Comparison of ENCODE assay signal across 9 mouse cellular contexts in genomic region chrX:71983775-71984174, GRCm38 (mm10). TPM values are rescaled to one million over a fixed set of nuclear protein-coding genes. Genes with fewer than 3 reads are reported as not detected.
DNase-seq lines count a peak whose midpoint lies in the region; ATAC-seq and TF ChIP-seq lines count a peak whose summit lies in the region.
"Had no signal": no experiment of that assay in that cellular context is flagged by ENCODE, and none has a peak within 500 bp of the region (broad histone marks: within the 10 kb centered on the region; RNA-seq: fewer than 3 reads in every experiment).

No protein-coding gene starts in this region.

- no peaks in the 10 kb centered on the region for H3K9me3 ChIP-seq in heart, embryonic 12.5 days (replicated peaks)
- H3K9me3 ChIP-seq in midbrain, embryonic 10.5 days (replicated peaks), result no peaks in the 10 kb centered on the region
- no peaks in the 10 kb centered on the region for H3K9me3 ChIP-seq in midbrain, embryonic 16.5 days (replicated peaks; ENCODE audit: control insufficient read depth, low read length, poor library complexity, severe bottlenecking)
- no peaks in the 10 kb centered on the region for H3K9me3 ChIP-seq in forebrain, embryonic 12.5 days

- no peak for TF ChIP-seq EP300 in heart, adult 2 months (IDR thresholded peaks at IDR 0.05; ENCODE audit: insufficient read depth, low read depth, low read length)

- DNase-seq in heart, adult 2 months, result peak; percentile 15 to 28
- peak; percentile 14 for DNase-seq in midbrain, embryonic 10.5 days (ENCODE audit: low spot score)
- DNase-seq in adrenal gland, postnatal 36 days, result peak; percentile 19 to 44
- peak; percentile 7 for DNase-seq in retina, embryonic 14.5 days (ENCODE audit: low spot score)
- DNase-seq in urinary bladder, postnatal 4 days (ENCODE audit: low spot score in 2 of 2), result no peak

- no peaks in the 10 kb centered on the region for H3K27me3 ChIP-seq in heart, adult 2 months (ENCODE audit: control insufficient read depth, insufficient read depth, low read length)
- 0 out of 2 replicates have a peak, but pooled peaks cover 3% of the 10 kb centered on the region for H3K27me3 ChIP-seq in heart, embryonic 12.5 days (replicated peaks)
- no peaks in the 10 kb centered on the region; the same call in 1 of the 2 replicates for H3K27me3 ChIP-seq in midbrain, embryonic 10.5 days (ENCODE audit: low read depth, poor library complexity, severe bottlenecking)
- no peaks in the 10 kb centered on the region for H3K27me3 ChIP-seq in midbrain, embryonic 16.5 days (ENCODE audit: control insufficient read depth, insufficient read depth, low read depth, low read length)
- no peaks in the 10 kb centered on the region for H3K27me3 ChIP-seq in forebrain, embryonic 12.5 days

- no peak overlapping the region for H3K27ac ChIP-seq in heart, adult 2 months
- H3K27ac ChIP-seq in heart, embryonic 12.5 days (ENCODE audit: poor library complexity, severe bottlenecking), result no peak overlapping the region
- H3K27ac ChIP-seq in midbrain, embryonic 10.5 days (replicated peaks), result no peak overlapping the region
- H3K27ac ChIP-seq in midbrain, embryonic 16.5 days (ENCODE audit: low read length), result no peak overlapping the region
- H3K27ac ChIP-seq in forebrain, embryonic 12.5 days, result no peak overlapping the region
- H3K27ac ChIP-seq: macrophage had no signal

- no peaks in the 10 kb centered on the region for H3K36me3 ChIP-seq in heart, adult 2 months (ENCODE audit: control insufficient read depth, insufficient read depth, low read length)
- no peaks in the 10 kb centered on the region for H3K36me3 ChIP-seq in heart, embryonic 12.5 days
- no peaks in the 10 kb centered on the region for H3K36me3 ChIP-seq in midbrain, embryonic 10.5 days
- no peaks in the 10 kb centered on the region for H3K36me3 ChIP-seq in midbrain, embryonic 16.5 days (ENCODE audit: control insufficient read depth, insufficient read depth, low read length)
- H3K36me3 ChIP-seq in forebrain, embryonic 12.5 days (replicated peaks), result no peaks in the 10 kb centered on the region

- peaks cover 1% of the 10 kb centered on the region; the same call in 1 of the 2 replicates for H3K4me1 ChIP-seq in heart, adult 2 months (ENCODE audit: control insufficient read depth, insufficient read depth, low read length)
- no peaks in the 10 kb centered on the region for H3K4me1 ChIP-seq in heart, embryonic 12.5 days (replicated peaks)
- no peaks in the 10 kb centered on the region for H3K4me1 ChIP-seq in midbrain, embryonic 10.5 days
- no peaks in the 10 kb centered on the region for H3K4me1 ChIP-seq in midbrain, embryonic 16.5 days (ENCODE audit: control insufficient read depth, insufficient read depth, low read length)
- H3K4me1 ChIP-seq in forebrain, embryonic 12.5 days, result no peaks in the 10 kb centered on the region

- H3K79me2 ChIP-seq in heart, adult 2 months (replicated peaks; ENCODE audit: control insufficient read depth, insufficient read depth, low read length), result no peaks in the 10 kb centered on the region

- TF ChIP-seq POLR2A in heart, adult 2 months (IDR thresholded peaks at IDR 0.05; ENCODE audit: insufficient read depth, low read depth, low read length), result no peak

- no peak overlapping the region for H3K9ac ChIP-seq in heart, adult 2 months (ENCODE audit: low read depth, low read length)
- H3K9ac ChIP-seq in heart, embryonic 12.5 days, result no peak overlapping the region
- no peak overlapping the region for H3K9ac ChIP-seq in midbrain, embryonic 16.5 days (ENCODE audit: low read depth, low read length)
- H3K9ac ChIP-seq in forebrain, embryonic 12.5 days, result no peak overlapping the region

- intact Hi-C loops in heart, adult 2 months (cut with DNase I), result loop anchor here (10.0 kb wide), 2 partner anchors 111 to 831 kb away; no protein-coding TSS in a partner anchor

- no peak for ATAC-seq in heart, embryonic 12.5 days (ENCODE audit: insufficient number of reproducible peaks, low FRiP score)
- ATAC-seq in midbrain, embryonic 16.5 days, result no peak
- no peak for ATAC-seq in forebrain, embryonic 12.5 days (ENCODE audit: low FRiP score)

- H3K4me3 ChIP-seq in heart, adult 2 months, result no peak overlapping the region
- H3K4me3 ChIP-seq in heart, embryonic 12.5 days, result no peak overlapping the region
- no peak overlapping the region for H3K4me3 ChIP-seq in midbrain, embryonic 10.5 days
- H3K4me3 ChIP-seq in midbrain, embryonic 16.5 days (ENCODE audit: low read depth, low read length), result no peak overlapping the region
- H3K4me3 ChIP-seq in forebrain, embryonic 12.5 days (replicated peaks), result no peak overlapping the region

- TF ChIP-seq CTCF in heart, adult 2 months (IDR thresholded peaks at IDR 0.05), result peak; percentile 63

- no peak overlapping the region for H3K4me2 ChIP-seq in heart, embryonic 12.5 days
- no peak overlapping the region for H3K4me2 ChIP-seq in midbrain, embryonic 16.5 days (ENCODE audit: low read length)
- no peak overlapping the region for H3K4me2 ChIP-seq in forebrain, embryonic 12.5 days

- 77% methylated on average over 1 of the region's 1 CpGs for WGBS in heart, adult 2 months
- WGBS in heart, embryonic 12.5 days, result 66% methylated on average over 1 of the region's 1 CpGs
- 82% methylated on average over 1 of the region's 1 CpGs for WGBS in midbrain, embryonic 10.5 days
- 82% methylated on average over 1 of the region's 1 CpGs for WGBS in midbrain, embryonic 16.5 days
- 91% methylated on average over 1 of the region's 1 CpGs for WGBS in forebrain, embryonic 12.5 days

RNA-seq across cellular contexts. Expression of gene Cnga2, which starts 7.9 kb away (rescaled TPM):
- total RNA-seq in heart, adult 2 months (2021), result not detected
- 0.04 and 0.09 TPM in 2 replicates for polyA plus RNA-seq in heart, adult 2 months (2012; rRNA removed)
- polyA plus RNA-seq in heart, embryonic 12.5 days (2016; fragmentation: Nextera tagmentation; extraction: Ambion mirVana), result 0.06 TPM in 1 of 2 replicates, not detected in the other
- 0.15 TPM in 1 of 2 replicates, not detected in the other for polyA plus RNA-seq in midbrain, embryonic 10.5 days (2016; fragmentation: Nextera tagmentation; extraction: Ambion mirVana)
- 0.24 and 0.28 TPM in 2 replicates for polyA plus RNA-seq in midbrain, embryonic 16.5 days (2015; fragmentation: Nextera tagmentation; extraction: Ambion mirVana)
- not detected for total RNA-seq in adrenal gland, postnatal 36 days (2021)
- 0.11 and 0.47 TPM in 2 replicates for polyA plus RNA-seq in forebrain, embryonic 12.5 days (2016; fragmentation: Nextera tagmentation; extraction: Ambion mirVana)
- polyA plus RNA-seq: macrophage had no signal

RNA-seq across cellular contexts. Expression of gene Fate1, which starts 11.0 kb away (rescaled TPM):
- not detected for total RNA-seq in heart, adult 2 months (2021)
- polyA plus RNA-seq in heart, adult 2 months (2012; rRNA removed), result not detected in 2 replicates
- polyA plus RNA-seq in heart, embryonic 12.5 days (2016; fragmentation: Nextera tagmentation; extraction: Ambion mirVana), result not detected in 2 replicates
- polyA plus RNA-seq in midbrain, embryonic 10.5 days (2016; fragmentation: Nextera tagmentation; extraction: Ambion mirVana), result not detected in 2 replicates
- 0.23 TPM in 1 of 2 replicates, not detected in the other for polyA plus RNA-seq in midbrain, embryonic 16.5 days (2015; fragmentation: Nextera tagmentation; extraction: Ambion mirVana)
- total RNA-seq in adrenal gland, postnatal 36 days (2021), result not detected
- not detected in 2 replicates for polyA plus RNA-seq in forebrain, embryonic 12.5 days (2016; fragmentation: Nextera tagmentation; extraction: Ambion mirVana)
- polyA plus RNA-seq: macrophage had no signal

RNA-seq across cellular contexts. Expression of gene Prrg3, which starts 21.4 kb away (rescaled TPM):
- 1 to 10 TPM; 4.5 to 6.8 TPM for total RNA-seq in heart, adult 2 months (2021)
- polyA plus RNA-seq in heart, adult 2 months (2012; rRNA removed), result 4.9 and 6.7 TPM in 2 replicates
- polyA plus RNA-seq in heart, embryonic 12.5 days (2016; fragmentation: Nextera tagmentation; extraction: Ambion mirVana), result 6.0 and 6.3 TPM in 2 replicates
- polyA plus RNA-seq in midbrain, embryonic 10.5 days (2016; fragmentation: Nextera tagmentation; extraction: Ambion mirVana), result 6.9 and 7.8 TPM in 2 replicates
- polyA plus RNA-seq in midbrain, embryonic 16.5 days (2015; fragmentation: Nextera tagmentation; extraction: Ambion mirVana), result 17.7 and 18.0 TPM in 2 replicates
- 10 to 100 TPM; 16.2 to 19.4 TPM for total RNA-seq in adrenal gland, postnatal 36 days (2021)
- 10.9 and 11.8 TPM in 2 replicates for polyA plus RNA-seq in forebrain, embryonic 12.5 days (2016; fragmentation: Nextera tagmentation; extraction: Ambion mirVana)
- polyA plus RNA-seq: macrophage had no signal

Comparison
In these comparisons a context has a peak if more than half of its experiments do, and no peak if none do; other contexts are left out.
1. DNase-seq: peak in heart, adult 2 months (2 of 2), midbrain, embryonic 10.5 days (single experiment), adrenal gland, postnatal 36 days (2 of 2) and retina, embryonic 14.5 days (single experiment); none in urinary bladder, postnatal 4 days (0 of 2).